Mouse (Mus musculus) granulocyte monocyte progenitor cell, adult 5-6 weeks (primary cell): ENCODE measurements at regions not wholly inside any gene's neighbourhood (a gene's known extent, or its start where the extent isn't known, plus 50 kb on each side); places are given as distances from the start of the nearest gene placed in this dataset.

Experiments
- ATAC-seq: replicated peaks from 2 replicates; pipeline ENCODE4 v1.8.0; 2016; ENCODE audit warnings: mild to moderate bottlenecking, moderate TSS enrichment, inconsistent platforms; ENCODE audit not compliant: poor library complexity, severe bottlenecking

- peak; percentile 48; the same call in 1 of the 2 replicates for ATAC-seq
Measured at GRCm38 (mm10) chr6:11796361-11796760, 110.9 kb downstream of the Ndufa4 start.

- peak; percentile 84 for ATAC-seq
Measured at GRCm38 (mm10) chr6:11793366-11793765, 113.9 kb downstream of the Ndufa4 start.

- ATAC-seq = no peak
Measured at GRCm38 (mm10) chr6:11792186-11792585, 115.1 kb downstream of the Ndufa4 start.

- no peak; the same call in 1 of the 2 replicates for ATAC-seq
Measured at GRCm38 (mm10) chr6:11791056-11791455, 116.2 kb downstream of the Ndufa4 start.

- no peak for ATAC-seq
Measured at GRCm38 (mm10) chr6:11773992-11774391, 133.3 kb downstream of the Ndufa4 start.

- no peak for ATAC-seq
Measured at GRCm38 (mm10) chr6:11762912-11763311, 144.4 kb downstream of the Ndufa4 start.

- ATAC-seq = no peak
Measured at GRCm38 (mm10) chr6:11737667-11738066, 169.6 kb downstream of the Ndufa4 start.

- no peak for ATAC-seq
Measured at GRCm38 (mm10) chr6:11731126-11731525, 176.2 kb downstream of the Ndufa4 start.

- no peak for ATAC-seq
Measured at GRCm38 (mm10) chr6:11730667-11731066, 176.6 kb downstream of the Ndufa4 start.

GRCm38 (mm10) chr6:11727806-11728205 is 179.5 kb downstream of the Ndufa4 start:
- ATAC-seq = no peak

- no peak; the same call in 1 of the 2 replicates for ATAC-seq
Measured at GRCm38 (mm10) chr6:11727370-11727769, 179.9 kb downstream of the Ndufa4 start.

GRCm38 (mm10) chr6:11723519-11723918 is 183.8 kb downstream of the Ndufa4 start:
- ATAC-seq = no peak

GRCm38 (mm10) chr6:11720274-11720673 is 187.0 kb downstream of the Ndufa4 start:
- no peak for ATAC-seq

- no peak for ATAC-seq
Measured at GRCm38 (mm10) chr6:11710581-11710980, 196.7 kb downstream of the Ndufa4 start.

GRCm38 (mm10) chr6:11709465-11709864 is 197.8 kb downstream of the Ndufa4 start:
- no peak for ATAC-seq
